Mouse (Mus musculus) forebrain, embryonic 12.5 days (tissue): ENCODE results near the gene Ttll10. TPM values are rescaled to one million over a fixed set of nuclear protein-coding genes. Genes with fewer than 3 reads are reported as not detected.

Source experiments
- ATAC-seq: fragments of 200-750 bp; cut with Nextera tagmentation; 2 replicates; pipeline ENCODE4 v1.8.0; 2017; ENCODE audit warnings: moderate TSS enrichment; ENCODE audit not compliant: low FRiP score
- H3K27ac ChIP-seq: fragments of 300-500 bp; sonication (generic); 2 replicates; pipeline ENCODE4 v1.5.1; 2016; ENCODE audit warnings: mild to moderate bottlenecking
- H3K27me3 ChIP-seq: fragments of 300-500 bp; sonication (generic); 2 replicates; pipeline ENCODE4 v1.6.1; 2016; ENCODE audit warnings: mild to moderate bottlenecking
- H3K36me3 ChIP-seq: fragments of 300-500 bp; sonication (generic); replicated peaks from 2 replicates; pipeline ENCODE4 v1.6.1; 2016; ENCODE audit warnings: mild to moderate bottlenecking
- H3K4me1 ChIP-seq: fragments of 300-500 bp; sonication (generic); 2 replicates; pipeline ENCODE4 v1.6.1; 2016
- H3K4me2 ChIP-seq: fragments of 300-500 bp; sonication (generic); 2 replicates; pipeline ENCODE4 v1.6.1; 2016; ENCODE audit warnings: mild to moderate bottlenecking, moderate library complexity
- H3K4me3 ChIP-seq: fragments of 300-500 bp; sonication (generic); replicated peaks from 2 replicates; pipeline ENCODE4 v1.5.1; 2016; ENCODE audit warnings: mild to moderate bottlenecking
- H3K9ac ChIP-seq: fragments of 300-500 bp; sonication (generic); 2 replicates; pipeline ENCODE4 v1.6.1; 2016; ENCODE audit warnings: mild to moderate bottlenecking
- H3K9me3 ChIP-seq: fragments of 300-500 bp; sonication (generic); 2 replicates; pipeline ENCODE4 v1.6.1; 2016
- whole genome bisulfite sequencing: fragments of 180-500 bp; shearing (Covaris S2); methylation state at CpG from one replicate; pipeline ENCODE4 v1.1.7; 2016; 5-methylcytosine and 5-hydroxymethylcytosine counted together
- polyA plus RNA-seq: library from polyadenylated mRNA; unstranded; fragments of >200 nt; fragmentation: Nextera tagmentation; extraction: Ambion mirVana; gene quantifications from 2 replicates; pipeline ENCODE4 v1.2.1, GENCODE M21; 2016

Ttll10 gene
- polyA plus RNA-seq, 1 experiment from 2014 or later = 0.37 TPM

DNA sequence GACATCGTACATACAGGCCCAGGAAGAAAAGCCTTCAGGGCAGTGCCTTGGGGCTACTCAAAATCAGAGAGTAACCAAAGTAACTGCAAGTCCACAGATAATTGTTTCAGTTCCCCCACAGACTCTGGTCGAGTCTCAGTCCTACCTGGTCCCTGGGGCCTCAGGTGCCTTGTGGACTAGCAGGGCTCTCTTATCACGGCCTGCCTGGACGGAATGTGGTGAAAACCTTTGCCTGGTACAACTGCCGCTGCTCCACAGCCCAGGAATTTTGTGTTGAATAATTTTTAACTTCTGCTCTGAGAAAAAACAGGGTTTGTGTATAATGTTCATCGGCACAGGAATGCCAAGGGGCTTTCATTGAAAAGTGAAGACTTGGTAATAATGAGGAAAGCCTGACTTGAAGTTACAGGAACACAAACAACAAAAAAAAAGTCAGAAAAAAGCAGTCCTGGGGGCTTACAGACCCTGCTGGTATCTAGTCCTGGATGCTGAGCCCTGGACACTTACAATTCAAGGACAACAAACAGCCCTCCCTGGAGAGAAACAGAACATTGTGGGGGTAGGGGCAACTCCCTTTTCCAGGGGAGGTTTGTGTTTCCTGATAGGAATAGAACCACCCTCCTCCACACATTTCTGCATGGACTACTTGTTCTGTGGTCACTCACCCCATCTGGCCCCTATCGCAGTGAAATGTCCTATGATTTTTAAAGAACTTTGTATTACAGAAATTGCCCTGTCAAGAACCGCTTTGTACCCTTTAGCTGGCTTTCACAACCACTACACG is 25.1 kb upstream of the Ttll10 start:
- ATAC-seq = no peak
- Histone ChIP-seq H3K36me3 (no peaks in the 10 kb centered on the region), H3K4me1 (no peaks in the 10 kb centered on the region), H3K27ac (no peak overlapping the region), H3K4me2 (no peak overlapping the region), H3K4me3 (no peak overlapping the region), H3K27me3 (peaks cover 6% of the 10 kb centered on the region; the same call in 1 of the 2 replicates), H3K9me3 (no peaks in the 10 kb centered on the region), H3K9ac (no peak overlapping the region)
- WGBS = 83% methylated on average over 9 of the region's 9 CpGs

DNA sequence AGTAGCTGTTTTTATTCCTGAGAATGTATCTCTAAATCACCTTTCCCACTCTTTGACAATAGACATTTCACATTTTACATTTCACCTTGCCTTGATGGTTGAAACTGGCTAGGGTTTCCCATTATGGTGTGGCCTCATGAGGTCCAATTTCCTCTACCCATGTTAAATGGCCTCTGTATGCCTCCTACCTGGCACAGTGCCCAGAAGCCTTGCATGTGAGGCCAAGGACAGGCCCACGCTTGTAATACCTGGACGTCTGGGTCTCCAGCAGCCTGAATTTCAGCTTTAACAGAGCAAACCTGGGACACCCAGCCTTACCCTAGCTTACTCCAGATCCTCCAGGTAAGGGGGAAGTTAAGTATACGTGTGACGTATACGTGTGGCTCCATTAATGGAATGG is 24.1 kb upstream of the Ttll10 start:
- Histone ChIP-seq H3K27me3 (peaks cover 11% of the 10 kb centered on the region), H3K4me3 (no peak overlapping the region), H3K4me1 (no peaks in the 10 kb centered on the region), H3K36me3 (no peaks in the 10 kb centered on the region), H3K9me3 (no peaks in the 10 kb centered on the region), H3K9ac (no peak overlapping the region), H3K4me2 (no peak overlapping the region), H3K27ac (no peak overlapping the region)
- no peak for ATAC-seq
- WGBS = 80% methylated on average over 5 of the region's 5 CpGs

DNA sequence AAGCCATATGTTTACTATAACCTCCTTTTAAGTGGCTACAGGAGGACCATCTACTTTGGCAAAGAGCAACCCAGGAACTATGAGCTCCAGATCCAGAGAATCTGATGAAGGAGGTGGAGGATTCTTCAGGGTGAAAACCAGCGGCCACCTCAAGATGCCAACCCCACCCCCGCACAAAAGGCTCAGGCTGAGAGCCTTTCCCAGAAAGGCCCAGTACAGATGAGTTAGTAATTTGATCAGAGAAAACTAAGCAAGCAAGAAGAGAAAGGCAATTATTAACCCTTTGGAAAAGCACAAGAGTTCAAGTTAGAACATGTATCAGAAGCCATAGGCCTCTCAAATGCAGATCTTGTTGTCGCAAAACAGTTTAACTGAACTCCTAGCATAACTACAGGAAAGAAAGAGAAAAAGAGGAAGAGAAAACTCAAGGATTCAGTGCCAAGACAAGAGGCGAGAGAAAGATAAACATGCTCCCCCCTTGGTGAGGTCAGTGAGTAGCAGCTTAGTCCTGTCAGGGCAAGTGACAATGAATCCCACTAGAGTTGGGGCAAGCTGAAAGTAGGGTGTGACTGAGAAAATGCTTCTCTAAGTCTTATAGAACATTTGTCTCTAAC is 23.5 kb upstream of the Ttll10 start:
- H3K27ac ChIP-seq = no peak overlapping the region
- H3K4me1 ChIP-seq = peaks cover 6% of the 10 kb centered on the region
- no peaks in the 10 kb centered on the region for H3K36me3 ChIP-seq
- no peak overlapping the region for H3K4me3 ChIP-seq
- H3K27me3 ChIP-seq = peaks cover 17% of the 10 kb centered on the region
- H3K9ac ChIP-seq = no peak overlapping the region
- ATAC-seq = no peak
- WGBS = 68% methylated on average over 4 of the region's 4 CpGs
- H3K4me2 ChIP-seq = no peak overlapping the region
- H3K9me3 ChIP-seq = no peaks in the 10 kb centered on the region

DNA sequence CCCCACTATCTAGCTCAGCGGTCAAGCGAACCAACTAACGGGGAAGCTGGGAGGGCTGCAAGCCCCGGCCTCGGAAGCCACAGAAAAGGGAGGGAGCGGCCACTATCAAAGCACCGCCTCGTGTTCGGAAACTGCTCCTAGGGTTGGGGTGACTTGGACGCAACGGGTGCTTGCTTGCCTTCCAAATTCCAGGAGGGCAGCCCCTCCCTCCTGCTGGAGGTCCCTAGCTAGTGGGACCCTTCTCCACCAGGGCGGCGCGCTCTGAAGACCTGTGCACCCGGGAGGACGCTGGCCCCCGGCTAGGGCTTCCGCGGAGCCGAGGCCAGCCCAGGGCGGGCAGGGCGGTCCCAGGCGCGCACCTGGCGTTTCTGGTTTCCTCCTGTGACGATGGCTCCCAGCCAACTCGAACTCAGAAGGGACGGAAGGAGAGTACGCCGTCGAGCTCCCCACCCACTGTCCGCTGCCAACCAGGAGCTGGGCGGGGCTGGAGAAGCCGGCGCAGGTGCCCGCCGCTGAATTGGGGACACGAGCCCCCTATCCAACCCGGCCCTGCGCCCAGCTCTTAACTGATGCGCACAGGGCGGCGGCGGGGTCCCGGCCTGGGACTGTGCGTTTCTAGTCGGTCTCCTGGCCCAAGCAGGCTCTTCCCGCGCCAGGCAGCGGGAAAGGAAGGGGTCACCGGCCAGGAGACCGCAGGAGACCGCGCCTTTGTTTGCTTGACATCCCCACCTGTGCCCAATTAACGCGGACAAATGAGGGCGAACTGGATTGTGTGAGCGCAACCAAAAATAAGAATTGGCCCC is 18.5 kb upstream of the Ttll10 start:
- Histone ChIP-seq H3K36me3 (no peaks in the 10 kb centered on the region), H3K4me2 (peak overlapping the region; percentile 74), H3K9ac (peak overlapping the region; percentile 53), H3K4me3 (peak overlapping the region; percentile 40), H3K9me3 (no peaks in the 10 kb centered on the region), H3K27me3 (peaks cover 38% of the 10 kb centered on the region), H3K27ac (no peak overlapping the region), H3K4me1 (peaks cover 13% of the 10 kb centered on the region)
- under 1% methylated on average over 58 of the region's 58 CpGs for WGBS
- no peak; the same call in 1 of the 2 replicates for ATAC-seq

DNA sequence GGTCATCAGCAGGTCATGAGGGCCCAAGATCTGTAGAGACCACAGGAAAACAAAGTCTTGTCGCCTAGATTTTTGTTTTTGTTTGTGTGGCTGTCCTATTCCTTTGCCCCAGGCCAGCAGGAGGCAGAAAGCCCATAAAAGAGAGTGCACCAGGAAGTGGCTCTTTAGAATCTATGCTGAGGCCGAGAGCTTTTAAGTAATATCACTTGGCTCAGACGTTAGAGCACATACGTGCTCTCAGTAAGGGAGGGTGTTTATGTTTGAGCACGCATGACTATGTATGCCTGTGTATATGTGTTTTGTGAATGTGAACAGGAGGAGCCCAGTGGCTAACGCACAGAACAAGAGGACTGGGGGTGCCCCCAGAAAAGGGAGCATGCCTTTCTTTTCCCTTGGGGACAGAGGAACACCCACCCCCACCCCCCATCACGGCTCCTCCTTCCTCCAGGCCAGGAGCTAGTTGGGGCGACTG is 17.7 kb upstream of the Ttll10 start:
- Histone ChIP-seq H3K4me3 (no peak overlapping the region), H3K36me3 (no peaks in the 10 kb centered on the region), H3K4me1 (peaks cover 13% of the 10 kb centered on the region), H3K9ac (0 out of 2 replicates have a peak overlapping the region, but pooled peaks have one; percentile 53), H3K27me3 (peaks cover 38% of the 10 kb centered on the region), H3K27ac (no peak overlapping the region), H3K4me2 (peak overlapping the region; percentile 74; the same call in 1 of the 2 replicates), H3K9me3 (no peaks in the 10 kb centered on the region)
- no peak for ATAC-seq
- 9% methylated on average over 8 of the region's 8 CpGs for WGBS

DNA sequence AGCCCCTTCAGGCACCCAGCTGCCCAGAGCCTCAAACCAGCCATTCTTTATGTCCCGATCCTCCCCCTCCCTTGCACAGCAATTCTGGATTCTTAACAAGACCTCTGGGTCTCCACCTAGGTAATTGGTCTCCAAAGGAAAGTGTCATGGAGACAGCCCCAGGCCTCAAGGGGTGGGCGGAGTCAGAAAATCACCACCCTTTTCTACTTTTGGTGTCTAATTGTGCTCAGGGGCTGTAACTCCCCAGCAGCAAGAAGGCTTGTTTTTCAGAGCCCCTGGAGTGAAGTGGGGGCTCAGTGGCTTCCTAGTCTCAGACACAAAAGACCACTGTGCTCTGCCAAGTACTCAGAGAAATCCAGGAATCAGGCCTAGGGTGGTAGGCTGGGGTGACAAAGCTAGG is 11.5 kb upstream of the Ttll10 start:
- Histone ChIP-seq H3K9me3 (no peaks in the 10 kb centered on the region), H3K4me3 (no peak overlapping the region), H3K4me2 (no peak overlapping the region), H3K36me3 (no peaks in the 10 kb centered on the region), H3K27me3 (peaks cover under 1% of the 10 kb centered on the region), H3K27ac (peak overlapping the region; percentile 51), H3K9ac (no peak overlapping the region), H3K4me1 (peaks cover 14% of the 10 kb centered on the region)
- peak; percentile 46; the same call in 1 of the 2 replicates for ATAC-seq
- WGBS = 32% methylated on average over 2 of the region's 2 CpGs

DNA sequence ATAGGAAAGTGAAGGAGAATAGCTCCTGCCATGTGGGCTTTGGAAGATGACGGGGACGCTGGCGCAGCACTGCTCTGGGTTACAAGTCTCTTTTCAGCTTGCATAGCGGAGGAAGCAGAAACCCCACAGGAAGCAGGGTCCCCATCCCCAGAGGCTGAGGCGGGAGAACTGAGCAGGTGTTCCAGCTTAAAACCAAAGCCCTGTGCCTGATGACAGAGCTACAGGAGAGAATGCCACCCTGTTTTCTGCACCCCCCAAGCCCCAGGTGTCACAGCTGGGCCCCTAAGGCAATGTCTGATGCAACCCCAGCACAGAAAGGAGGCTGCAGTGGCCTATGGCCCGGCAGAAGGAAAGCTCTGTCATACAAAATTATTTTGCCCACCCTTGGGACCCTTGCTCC is 11.1 kb upstream of the Ttll10 start:
- ATAC-seq = peak; percentile 20; the same call in 1 of the 2 replicates
- Histone ChIP-seq H3K4me1 (peaks cover 14% of the 10 kb centered on the region), H3K9me3 (no peaks in the 10 kb centered on the region), H3K4me2 (no peak overlapping the region), H3K9ac (no peak overlapping the region), H3K4me3 (no peak overlapping the region), H3K27me3 (no peaks in the 10 kb centered on the region), H3K36me3 (no peaks in the 10 kb centered on the region), H3K27ac (peak overlapping the region; percentile 51)
- 35% methylated on average over 6 of the region's 6 CpGs for WGBS

DNA sequence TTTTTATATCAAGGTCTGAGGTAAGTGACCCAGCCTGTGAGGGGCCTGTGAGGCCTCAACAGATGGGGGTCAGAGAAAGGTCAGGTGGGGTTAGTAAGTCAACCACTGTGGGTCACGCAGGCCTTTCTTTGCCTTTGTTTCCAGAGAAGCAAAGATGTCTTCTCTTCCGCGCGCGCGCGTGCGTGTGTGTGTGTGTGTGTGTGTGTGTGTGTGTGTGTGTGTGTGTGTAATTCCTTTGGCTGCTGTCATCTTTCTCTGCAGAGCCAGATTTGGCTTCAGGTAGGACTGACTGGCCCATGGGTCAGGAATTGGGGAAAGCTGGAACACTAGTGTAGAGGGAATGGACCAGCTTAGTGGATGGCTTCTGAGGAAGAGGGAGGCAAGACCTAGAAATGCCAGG is 10.5 kb upstream of the Ttll10 start:
- ATAC-seq = no peak
- H3K4me1 ChIP-seq = peaks cover 14% of the 10 kb centered on the region
- no peaks in the 10 kb centered on the region for H3K36me3 ChIP-seq
- no peak overlapping the region for H3K9ac ChIP-seq
- H3K9me3 ChIP-seq = no peaks in the 10 kb centered on the region
- no peaks in the 10 kb centered on the region for H3K27me3 ChIP-seq
- H3K4me3 ChIP-seq = no peak overlapping the region
- H3K27ac ChIP-seq = peak overlapping the region; percentile 51; the same call in 1 of the 2 replicates
- WGBS = 88% methylated on average over 8 of the region's 8 CpGs
- no peak overlapping the region for H3K4me2 ChIP-seq

DNA sequence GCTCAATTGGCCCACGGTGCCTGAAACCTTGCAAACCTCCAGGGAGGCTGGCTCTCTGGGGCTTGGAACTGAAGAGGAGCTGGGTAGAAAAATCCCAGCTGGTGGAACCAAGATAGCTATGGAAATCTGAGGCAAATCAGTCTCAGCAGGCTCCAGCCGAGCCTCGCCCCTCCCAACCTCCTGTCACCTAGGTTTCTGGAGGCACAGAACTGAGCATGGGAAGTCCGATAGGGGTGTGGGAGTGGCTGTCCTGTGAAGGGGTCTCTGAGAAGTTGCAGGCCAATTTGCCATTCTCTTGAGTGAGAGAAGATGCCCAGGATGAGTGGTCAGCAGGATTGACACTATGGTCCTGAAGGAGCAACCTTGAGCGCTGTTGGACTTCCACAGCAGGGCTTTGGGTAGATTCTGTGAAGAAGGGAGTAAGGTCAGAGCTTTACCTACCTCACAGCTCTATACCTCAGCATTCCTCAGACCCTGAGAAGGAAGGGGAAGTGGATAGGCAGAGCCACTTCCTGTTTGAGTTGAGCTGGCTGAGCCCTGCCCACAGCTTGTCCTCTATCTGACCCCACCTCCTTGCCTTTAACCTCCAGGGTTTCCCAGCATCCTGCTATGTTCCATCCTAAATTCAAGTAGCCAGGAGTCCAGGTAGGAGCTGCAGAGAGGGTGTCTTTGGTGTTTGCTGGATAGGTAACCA is 8.2 kb upstream of the Ttll10 start:
- no peaks in the 10 kb centered on the region for H3K9me3 ChIP-seq
- no peak overlapping the region for H3K4me2 ChIP-seq
- no peak overlapping the region for H3K27ac ChIP-seq
- H3K9ac ChIP-seq = no peak overlapping the region
- 73% methylated on average over 5 of the region's 5 CpGs for WGBS
- H3K4me1 ChIP-seq = peaks cover 22% of the 10 kb centered on the region
- no peaks in the 10 kb centered on the region for H3K27me3 ChIP-seq
- H3K36me3 ChIP-seq = no peaks in the 10 kb centered on the region
- H3K4me3 ChIP-seq = no peak overlapping the region
- no peak for ATAC-seq

DNA sequence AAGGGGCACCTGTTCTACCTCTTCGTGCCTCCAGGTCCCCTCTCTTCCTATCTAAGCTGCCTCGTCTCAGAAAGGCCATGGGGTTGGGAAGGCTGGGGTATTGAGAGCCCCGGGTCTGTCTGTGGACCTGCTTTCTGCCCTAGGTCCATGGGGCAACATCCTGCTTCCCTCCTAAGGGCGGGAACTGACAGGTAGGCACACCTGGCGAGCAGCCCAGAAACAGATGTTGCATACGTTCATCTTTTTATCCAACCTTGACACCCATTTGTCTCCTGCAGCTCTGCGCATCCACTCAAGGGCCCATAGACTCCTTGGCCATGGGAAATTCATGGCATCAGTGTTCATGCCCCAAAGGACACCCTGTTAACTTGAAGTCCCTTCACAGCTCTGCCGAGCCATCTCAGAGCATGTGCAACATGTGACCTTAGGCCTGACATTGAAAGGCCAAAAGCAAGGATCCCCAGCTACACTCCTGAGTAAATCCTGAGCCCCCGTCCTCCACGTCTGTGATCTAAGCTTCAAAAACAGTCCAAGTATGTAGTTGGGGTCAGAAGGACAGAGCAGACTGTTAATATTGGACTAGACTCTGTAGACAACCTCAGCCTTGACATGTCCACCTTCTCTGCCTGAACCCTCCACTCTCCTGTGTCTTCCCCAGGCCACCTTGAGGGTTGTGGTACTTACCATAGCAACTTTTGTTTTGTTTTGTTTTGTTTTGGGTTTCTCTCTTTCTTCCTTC is 6.1 kb upstream of the Ttll10 start:
- ATAC-seq = no peak
- WGBS = 92% methylated on average over 10 of the region's 10 CpGs
- no peaks in the 10 kb centered on the region for H3K27me3 ChIP-seq

DNA sequence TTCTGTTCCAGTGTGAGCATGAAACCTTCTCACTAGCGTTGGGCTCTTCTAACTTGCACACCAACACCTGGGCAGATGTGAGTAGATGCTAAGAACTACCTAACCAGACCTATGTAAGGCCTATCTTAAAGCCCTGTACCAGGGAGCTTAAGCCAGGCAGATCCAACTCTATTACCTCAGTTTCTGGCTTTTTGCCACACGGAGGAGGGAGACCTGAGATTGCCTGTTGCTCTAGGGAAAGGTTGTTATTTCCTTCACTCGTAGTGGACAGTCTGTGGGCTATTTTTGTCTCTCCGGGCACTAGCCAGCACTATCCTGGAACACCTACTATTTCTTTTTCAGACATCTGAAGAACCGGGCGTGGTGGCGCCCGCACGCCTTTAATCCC is 5.3 kb upstream of the Ttll10 start:
- no peaks in the 10 kb centered on the region for H3K9me3 ChIP-seq
- H3K4me3 ChIP-seq = no peak overlapping the region
- WGBS = 86% methylated on average over 9 of the region's 9 CpGs
- H3K27me3 ChIP-seq = no peaks in the 10 kb centered on the region
- no peak for ATAC-seq
- H3K9ac ChIP-seq = no peak overlapping the region
- no peak overlapping the region for H3K4me2 ChIP-seq
- no peak overlapping the region for H3K27ac ChIP-seq
- no peaks in the 10 kb centered on the region for H3K36me3 ChIP-seq
- H3K4me1 ChIP-seq = peaks cover 8% of the 10 kb centered on the region

More for the DNA sequence above, 6.1 kb upstream of the Ttll10 start:
- H3K9me3 ChIP-seq = no peaks in the 10 kb centered on the region
- no peak overlapping the region for H3K27ac ChIP-seq
- no peak overlapping the region for H3K9ac ChIP-seq
- no peaks in the 10 kb centered on the region for H3K36me3 ChIP-seq
- peaks cover 16% of the 10 kb centered on the region for H3K4me1 ChIP-seq
- H3K4me2 ChIP-seq = no peak overlapping the region
- no peak overlapping the region for H3K4me3 ChIP-seq
